Mouse (Mus musculus): Measurements from ENCODE around the gene Elmo2. TPM values are rescaled to one million over a fixed set of nuclear protein-coding genes. Genes with fewer than 3 reads are reported as not detected.

Elmo2 gene
- polyA plus RNA-seq, 1 experiment, result 148 TPM

- TF ChIP-seq CTCF (IDR thresholded peaks at IDR 0.05; ENCODE audit: insufficient read depth, low read length), result no peak
- TF ChIP-seq POLR2A (IDR thresholded peaks at IDR 0.05; ENCODE audit: borderline replicate concordance, extremely low read depth, low read depth, low read length), result no peak
Measured at GRCm38 (mm10) chr2:165242575-165242974, 83.7 kb downstream of the Elmo2 start.

GRCm38 (mm10) chr2:165241786-165242185 lies 84.5 kb downstream of the Elmo2 start:
- 29% methylated on average over 7 of the region's 7 CpGs for WGBS
- Histone ChIP-seq H3K4me3 (replicated peaks; ENCODE audit: extremely low read depth, low read depth, low read length) (no peak overlapping the region), H3K4me1 (ENCODE audit: control insufficient read depth, insufficient read depth, low read length) (no peaks in the 10 kb centered on the region)
- no peak for DNase-seq
- TF ChIP-seq CTCF (IDR thresholded peaks at IDR 0.05; ENCODE audit: insufficient read depth, low read length) (no peak), POLR2A (IDR thresholded peaks at IDR 0.05; ENCODE audit: borderline replicate concordance, extremely low read depth, low read depth, low read length) (no peak)

More at GRCm38 (mm10) chr2:165242575-165242974, 83.7 kb downstream of the Elmo2 start:
- WGBS, result 12% methylated on average over 13 of the region's 13 CpGs
- H3K4me1 ChIP-seq (ENCODE audit: control insufficient read depth, insufficient read depth, low read length), result no peaks in the 10 kb centered on the region
- DNase-seq, result no peak
- H3K4me3 ChIP-seq (replicated peaks; ENCODE audit: extremely low read depth, low read depth, low read length), result no peak overlapping the region

GRCm38 (mm10) chr2:165240371-165240770 lies 85.9 kb downstream of the Elmo2 start:
- Histone ChIP-seq H3K4me3 (replicated peaks; ENCODE audit: extremely low read depth, low read depth, low read length) (no peak overlapping the region), H3K4me1 (ENCODE audit: control insufficient read depth, insufficient read depth, low read length) (no peaks in the 10 kb centered on the region)
- TF ChIP-seq POLR2A (IDR thresholded peaks at IDR 0.05; ENCODE audit: borderline replicate concordance, extremely low read depth, low read depth, low read length) (no peak), CTCF (IDR thresholded peaks at IDR 0.05; ENCODE audit: insufficient read depth, low read length) (no peak)
- WGBS, result 21% methylated on average over 8 of the region's 8 CpGs
- no peak for DNase-seq

GRCm38 (mm10) chr2:165239533-165240144 lies 86.6 kb downstream of the Elmo2 start:
- TF ChIP-seq POLR2A (IDR thresholded peaks at IDR 0.05; ENCODE audit: borderline replicate concordance, extremely low read depth, low read depth, low read length), result no peak
- no peak for TF ChIP-seq CTCF (IDR thresholded peaks at IDR 0.05; ENCODE audit: insufficient read depth, low read length)
- 17% methylated on average over 15 of the region's 15 CpGs for WGBS
- peaks cover 5% of the 10 kb centered on the region; the same call in 1 of the 2 replicates for H3K4me1 ChIP-seq (ENCODE audit: control insufficient read depth, insufficient read depth, low read length)
- no peak overlapping the region for H3K4me3 ChIP-seq (replicated peaks; ENCODE audit: extremely low read depth, low read depth, low read length)
- DNase-seq, result no peak

GRCm38 (mm10) chr2:165238416-165239145 lies 87.7 kb downstream of the Elmo2 start:
- peaks cover 9% of the 10 kb centered on the region for H3K4me1 ChIP-seq (ENCODE audit: control insufficient read depth, insufficient read depth, low read length)
- H3K4me3 ChIP-seq (replicated peaks; ENCODE audit: extremely low read depth, low read depth, low read length), result no peak overlapping the region
- WGBS, result 16% methylated on average over 12 of the region's 12 CpGs
- TF ChIP-seq CTCF (IDR thresholded peaks at IDR 0.05; ENCODE audit: insufficient read depth, low read length) (no peak), POLR2A (IDR thresholded peaks at IDR 0.05; ENCODE audit: borderline replicate concordance, extremely low read depth, low read depth, low read length) (no peak)
- DNase-seq, result no peak

Other genes starting within 250 kb of the Elmo2 start
- gene 1700025C18Rik, start 235.7 kb downstream of the Elmo2 start, polyA plus RNA-seq (2012; rRNA removed), result not detected in 2 replicates
- 2.0 and 3.0 TPM in 2 replicates for gene Cdh22, start 91.6 kb downstream of the Elmo2 start, polyA plus RNA-seq (2012; rRNA removed)
- gene Slc35c2, start 38.6 kb downstream of the Elmo2 start, polyA plus RNA-seq (2012; rRNA removed), result 52.3 and 55.0 TPM in 2 replicates
- 0.46 and 1.3 TPM in 2 replicates for gene Zfp663, start 42.2 kb upstream of the Elmo2 start, polyA plus RNA-seq (2012; rRNA removed)
- 2.6 and 3.5 TPM in 2 replicates for gene Zfp334, start 61.8 kb upstream of the Elmo2 start, polyA plus RNA-seq (2012; rRNA removed)
- gene Ocstamp, start 73.9 kb upstream of the Elmo2 start, polyA plus RNA-seq (2012; rRNA removed), result 0.07 and 0.09 TPM in 2 replicates
- 3.1 and 3.4 TPM in 2 replicates for gene Slc13a3, start 146.8 kb upstream of the Elmo2 start, polyA plus RNA-seq (2012; rRNA removed)
- 21.5 and 22.2 TPM in 2 replicates for gene Trp53rka, start 166.8 kb upstream of the Elmo2 start, polyA plus RNA-seq (2012; rRNA removed)
- 8.9 and 10.1 TPM in 2 replicates for gene Slc2a10, start 177.3 kb upstream of the Elmo2 start, polyA plus RNA-seq (2012; rRNA removed)

Measured in lung, adult 2 months (tissue).